Mouse (Mus musculus): ENCODE results near the gene Ado. TPM values are rescaled to one million over a fixed set of nuclear protein-coding genes. Genes with fewer than 3 reads are reported as not detected.

Gene Ado
- total RNA-seq (2014; rRNA removed) = 8.5 and 10.0 TPM in 2 replicates
- 7.0 and 7.8 TPM in 2 replicates for polyA plus RNA-seq (2012; rRNA removed)

- Histone ChIP-seq H3K9ac (ENCODE audit: low read depth, low read length) (peak within 1 kb of the TSS; percentile 65), H3K4me1 (ENCODE audit: control insufficient read depth, insufficient read depth, low read length) (peaks cover 6% of the 10 kb centered on the region), H3K27ac (replicated peaks; ENCODE audit: insufficient read depth, low read depth, low read length) (peak within 1 kb of the TSS; percentile 87), H3K36me3 (ENCODE audit: control insufficient read depth, insufficient read depth, low read length) (no peaks in the 10 kb centered on the region), H3K4me3 (ENCODE audit: insufficient read depth, low read depth, low read length) (peak within 1 kb of the TSS; percentile 71), H3K79me2 (ENCODE audit: control insufficient read depth, insufficient read depth, low read length) (peaks cover 10% of the 10 kb centered on the region), H3K27me3 (ENCODE audit: control insufficient read depth, insufficient read depth, low read length) (no peaks in the 10 kb centered on the region)
- TF ChIP-seq POLR2A (IDR thresholded peaks at IDR 0.05; ENCODE audit: extremely low read depth, insufficient read depth, low read length) (peak; percentile 34; the same call in 1 of the 2 replicates), CTCF (IDR thresholded peaks at IDR 0.05; ENCODE audit: low read depth, low read length) (no peak)
- peak; percentile 85 for DNase-seq (ENCODE audit: extremely low read depth, low read depth, low spot score)
- under 1% methylated on average over 75 of the region's 79 CpGs for WGBS
Observed at GRCm38 (mm10) chr10:67548877-67549731, at the start of gene Ado. Gene Ado, minus strand, starts transcription at chr10:67548955.

GRCm38 (mm10) chr10:67595278-67595677 is 46.5 kb upstream of the Ado start:
- no peaks in the 10 kb centered on the region for H3K36me3 ChIP-seq (ENCODE audit: control insufficient read depth, insufficient read depth, low read length)
- no peaks in the 10 kb centered on the region for H3K79me2 ChIP-seq (ENCODE audit: control insufficient read depth, insufficient read depth, low read length)
- WGBS = 81% methylated on average over 3 of the region's 3 CpGs
- TF ChIP-seq POLR2A (IDR thresholded peaks at IDR 0.05; ENCODE audit: extremely low read depth, insufficient read depth, low read length) (no peak), CTCF (IDR thresholded peaks at IDR 0.05; ENCODE audit: low read depth, low read length) (no peak)
- peak; percentile 23 for DNase-seq (ENCODE audit: extremely low read depth, low read depth, low spot score)
- no peak overlapping the region for H3K27ac ChIP-seq (replicated peaks; ENCODE audit: insufficient read depth, low read depth, low read length)
- H3K4me3 ChIP-seq (ENCODE audit: insufficient read depth, low read depth, low read length) = no peak overlapping the region
- no peaks in the 10 kb centered on the region for H3K27me3 ChIP-seq (ENCODE audit: control insufficient read depth, insufficient read depth, low read length)
- no peaks in the 10 kb centered on the region for H3K4me1 ChIP-seq (ENCODE audit: control insufficient read depth, insufficient read depth, low read length)
- H3K9ac ChIP-seq (ENCODE audit: low read depth, low read length) = no peak overlapping the region

- WGBS = 88% methylated on average over 18 of the region's 18 CpGs
- TF ChIP-seq CTCF (IDR thresholded peaks at IDR 0.05; ENCODE audit: low read depth, low read length) (no peak), POLR2A (IDR thresholded peaks at IDR 0.05; ENCODE audit: extremely low read depth, insufficient read depth, low read length) (no peak)
Observed at GRCm38 (mm10) chr10:67585873-67586610, 37.3 kb upstream of the Ado start.

GRCm38 (mm10) chr10:67581698-67582285 is 33.0 kb upstream of the Ado start:
- TF ChIP-seq POLR2A (IDR thresholded peaks at IDR 0.05; ENCODE audit: extremely low read depth, insufficient read depth, low read length) = no peak
- TF ChIP-seq CTCF (IDR thresholded peaks at IDR 0.05; ENCODE audit: low read depth, low read length) = no peak
- DNase-seq (ENCODE audit: extremely low read depth, low read depth, low spot score) = no peak
- H3K79me2 ChIP-seq (ENCODE audit: control insufficient read depth, insufficient read depth, low read length) = no peaks in the 10 kb centered on the region

More at GRCm38 (mm10) chr10:67585873-67586610, 37.3 kb upstream of the Ado start:
- Histone ChIP-seq H3K4me3 (ENCODE audit: insufficient read depth, low read depth, low read length) (no peak overlapping the region), H3K27ac (replicated peaks; ENCODE audit: insufficient read depth, low read depth, low read length) (no peak overlapping the region), H3K36me3 (ENCODE audit: control insufficient read depth, insufficient read depth, low read length) (no peaks in the 10 kb centered on the region), H3K27me3 (ENCODE audit: control insufficient read depth, insufficient read depth, low read length) (no peaks in the 10 kb centered on the region), H3K4me1 (ENCODE audit: control insufficient read depth, insufficient read depth, low read length) (no peaks in the 10 kb centered on the region), H3K79me2 (ENCODE audit: control insufficient read depth, insufficient read depth, low read length) (no peaks in the 10 kb centered on the region), H3K9ac (ENCODE audit: low read depth, low read length) (no peak overlapping the region)
- DNase-seq (ENCODE audit: extremely low read depth, low read depth, low spot score) = no peak

GRCm38 (mm10) chr10:67579830-67580229 is 31.1 kb upstream of the Ado start:
- H3K27ac ChIP-seq (replicated peaks; ENCODE audit: insufficient read depth, low read depth, low read length) = no peak overlapping the region
- no peaks in the 10 kb centered on the region for H3K27me3 ChIP-seq (ENCODE audit: control insufficient read depth, insufficient read depth, low read length)
- H3K79me2 ChIP-seq (ENCODE audit: control insufficient read depth, insufficient read depth, low read length) = no peaks in the 10 kb centered on the region
- TF ChIP-seq POLR2A (IDR thresholded peaks at IDR 0.05; ENCODE audit: extremely low read depth, insufficient read depth, low read length) = no peak
- TF ChIP-seq CTCF (IDR thresholded peaks at IDR 0.05; ENCODE audit: low read depth, low read length) = no peak
- no peaks in the 10 kb centered on the region for H3K36me3 ChIP-seq (ENCODE audit: control insufficient read depth, insufficient read depth, low read length)
- 93% methylated on average over 4 of the region's 4 CpGs for whole genome bisulfite sequencing
- H3K4me1 ChIP-seq (ENCODE audit: control insufficient read depth, insufficient read depth, low read length) = no peaks in the 10 kb centered on the region
- peak; percentile 22 for DNase-seq (ENCODE audit: extremely low read depth, low read depth, low spot score)
- no peak overlapping the region for H3K4me3 ChIP-seq (ENCODE audit: insufficient read depth, low read depth, low read length)
- no peak overlapping the region for H3K9ac ChIP-seq (ENCODE audit: low read depth, low read length)

More at GRCm38 (mm10) chr10:67581698-67582285, 33.0 kb upstream of the Ado start:
- Histone ChIP-seq H3K36me3 (ENCODE audit: control insufficient read depth, insufficient read depth, low read length) (no peaks in the 10 kb centered on the region), H3K9ac (ENCODE audit: low read depth, low read length) (no peak overlapping the region), H3K4me3 (ENCODE audit: insufficient read depth, low read depth, low read length) (no peak overlapping the region), H3K27ac (replicated peaks; ENCODE audit: insufficient read depth, low read depth, low read length) (no peak overlapping the region), H3K4me1 (ENCODE audit: control insufficient read depth, insufficient read depth, low read length) (no peaks in the 10 kb centered on the region), H3K27me3 (ENCODE audit: control insufficient read depth, insufficient read depth, low read length) (no peaks in the 10 kb centered on the region)
- whole genome bisulfite sequencing = 80% methylated on average over 12 of the region's 12 CpGs

Data from liver, adult 2 months (tissue).